In the genomic region with DNA sequence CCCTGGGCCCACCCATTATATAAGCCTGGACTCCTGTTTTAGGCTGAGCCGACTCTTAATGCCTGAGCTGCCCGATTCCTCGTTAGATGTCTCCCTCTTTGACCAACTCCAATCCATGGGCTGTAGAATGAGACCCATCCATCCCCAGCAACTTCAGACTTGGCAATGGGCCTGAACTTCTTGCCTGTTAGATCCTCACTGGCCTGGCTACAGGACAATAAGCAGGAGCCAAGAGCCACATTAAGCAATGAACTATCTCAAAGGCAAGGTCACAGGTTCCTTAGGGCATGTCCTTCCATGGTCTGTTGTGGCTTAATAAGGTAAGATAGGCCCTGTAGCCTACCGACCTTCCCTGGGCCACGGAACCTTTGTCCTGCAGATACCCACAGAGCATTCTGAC, we compare ENCODE assay signal across 15 mouse cellular contexts. TPM values are rescaled to one million over a fixed set of nuclear protein-coding genes. Genes with fewer than 3 reads are reported as not detected.
DNase-seq lines count a peak whose midpoint lies in the region; ATAC-seq and TF ChIP-seq lines count a peak whose summit lies in the region.
"Had no signal": no experiment of that assay in that cellular context is flagged by ENCODE, and none has a peak within 500 bp of the region (broad histone marks: within the 10 kb centered on the region; RNA-seq: fewer than 3 reads in every experiment).

No protein-coding gene starts in this region.

- no peak overlapping the region for H3K4me3 ChIP-seq in hindbrain, embryonic 12.5 days
- no peak overlapping the region for H3K4me3 ChIP-seq in hindbrain, embryonic 14.5 days (replicated peaks; ENCODE audit: low read length)
- no peak overlapping the region for H3K4me3 ChIP-seq in neural tube, embryonic 13.5 days
- H3K4me3 ChIP-seq in neural tube, embryonic 15.5 days (replicated peaks), result no peak overlapping the region
- H3K4me3 ChIP-seq in heart, embryonic 15.5 days, result no peak overlapping the region
- H3K4me3 ChIP-seq in small intestine, adult 2 months (ENCODE audit: low read depth, low read length), result no peak overlapping the region
- H3K4me3 ChIP-seq: lung, embryonic 15.5 days had no signal

- no peak overlapping the region for H3K4me2 ChIP-seq in hindbrain, embryonic 12.5 days (replicated peaks)
- no peak overlapping the region for H3K4me2 ChIP-seq in hindbrain, embryonic 14.5 days (replicated peaks)
- H3K4me2 ChIP-seq in neural tube, embryonic 13.5 days, result no peak overlapping the region
- no peak overlapping the region for H3K4me2 ChIP-seq in neural tube, embryonic 15.5 days
- H3K4me2 ChIP-seq in heart, embryonic 15.5 days, result no peak overlapping the region
- H3K4me2 ChIP-seq: lung, embryonic 15.5 days had no signal

- DNase-seq in hindbrain, embryonic 14.5 days (ENCODE audit: low spot score), result no peak
- DNase-seq in embryo, embryonic 10 days (ENCODE audit: low spot score), result no peak
- DNase-seq: cerebellum, postnatal 10 days; gastrocnemius, postnatal 25 days; kidney, postnatal 25 days; thymus, adult 18-20 months had no signal

- WGBS in hindbrain, embryonic 12.5 days, result 92% methylated on average over 5 of the region's 5 CpGs
- 88% methylated on average over 5 of the region's 5 CpGs for WGBS in hindbrain, embryonic 14.5 days
- WGBS in neural tube, embryonic 13.5 days, result 93% methylated on average over 5 of the region's 5 CpGs
- 88% methylated on average over 5 of the region's 5 CpGs for WGBS in neural tube, embryonic 15.5 days
- WGBS in heart, embryonic 15.5 days, result 85% methylated on average over 5 of the region's 5 CpGs
- 84% methylated on average over 5 of the region's 5 CpGs for WGBS in small intestine, adult 2 months

- no peaks in the 10 kb centered on the region for H3K4me1 ChIP-seq in hindbrain, embryonic 12.5 days
- no peaks in the 10 kb centered on the region for H3K4me1 ChIP-seq in hindbrain, embryonic 14.5 days (replicated peaks; ENCODE audit: control insufficient read depth, insufficient read depth, low read length)
- no peaks in the 10 kb centered on the region for H3K4me1 ChIP-seq in neural tube, embryonic 13.5 days (replicated peaks)
- no peaks in the 10 kb centered on the region for H3K4me1 ChIP-seq in neural tube, embryonic 15.5 days
- H3K4me1 ChIP-seq in heart, embryonic 15.5 days (replicated peaks), result peaks cover 21% of the 10 kb centered on the region
- peaks cover 25% of the 10 kb centered on the region; the same call in 1 of the 2 replicates for H3K4me1 ChIP-seq in small intestine, adult 2 months (ENCODE audit: control insufficient read depth, insufficient read depth, insufficient read length, low read length)

- H3K9me3 ChIP-seq in hindbrain, embryonic 12.5 days (replicated peaks), result no peaks in the 10 kb centered on the region
- no peaks in the 10 kb centered on the region for H3K9me3 ChIP-seq in hindbrain, embryonic 14.5 days (ENCODE audit: control insufficient read depth, low read length)
- H3K9me3 ChIP-seq in neural tube, embryonic 13.5 days, result no peaks in the 10 kb centered on the region
- no peaks in the 10 kb centered on the region for H3K9me3 ChIP-seq in neural tube, embryonic 15.5 days (replicated peaks)
- no peaks in the 10 kb centered on the region for H3K9me3 ChIP-seq in heart, embryonic 15.5 days (replicated peaks)
- H3K9me3 ChIP-seq: lung, embryonic 15.5 days had no signal

- 0 out of 2 replicates have a peak overlapping the region, but pooled peaks have one; percentile 6 for H3K27ac ChIP-seq in hindbrain, embryonic 12.5 days
- H3K27ac ChIP-seq in hindbrain, embryonic 14.5 days, result no peak overlapping the region
- peak overlapping the region; percentile 33; the same call in 1 of the 2 replicates for H3K27ac ChIP-seq in neural tube, embryonic 13.5 days (replicated peaks)
- H3K27ac ChIP-seq in neural tube, embryonic 15.5 days (replicated peaks), result no peak overlapping the region; the same call in 1 of the 2 replicates
- peak overlapping the region; percentile 18; the same call in 1 of the 2 replicates for H3K27ac ChIP-seq in heart, embryonic 15.5 days
- peak overlapping the region; percentile 71 for H3K27ac ChIP-seq in small intestine, adult 2 months (ENCODE audit: insufficient read depth, low read depth, low read length)
- H3K27ac ChIP-seq: lung, embryonic 15.5 days had no signal

- no peak overlapping the region for H3K9ac ChIP-seq in hindbrain, embryonic 12.5 days
- H3K9ac ChIP-seq in hindbrain, embryonic 14.5 days, result no peak overlapping the region
- no peak overlapping the region for H3K9ac ChIP-seq in neural tube, embryonic 13.5 days
- no peak overlapping the region for H3K9ac ChIP-seq in neural tube, embryonic 15.5 days (replicated peaks)
- H3K9ac ChIP-seq in heart, embryonic 15.5 days, result no peak overlapping the region
- H3K9ac ChIP-seq: lung, embryonic 15.5 days had no signal

- TF ChIP-seq CTCF in small intestine, adult 2 months (IDR thresholded peaks at IDR 0.05; ENCODE audit: extremely low read depth, insufficient read length, insufficient replicate concordance, low read depth, low read length), result no peak

- TF ChIP-seq POLR2A in small intestine, adult 2 months (IDR thresholded peaks at IDR 0.05; ENCODE audit: low read depth, low read length), result no peak

- H3K27me3 ChIP-seq in hindbrain, embryonic 12.5 days, result no peaks in the 10 kb centered on the region
- no peaks in the 10 kb centered on the region for H3K27me3 ChIP-seq in hindbrain, embryonic 14.5 days (ENCODE audit: control insufficient read depth, insufficient read depth, low read length)
- no peaks in the 10 kb centered on the region for H3K27me3 ChIP-seq in neural tube, embryonic 13.5 days
- no peaks in the 10 kb centered on the region for H3K27me3 ChIP-seq in neural tube, embryonic 15.5 days (replicated peaks)
- H3K27me3 ChIP-seq in heart, embryonic 15.5 days, result no peaks in the 10 kb centered on the region
- no peaks in the 10 kb centered on the region for H3K27me3 ChIP-seq in small intestine, adult 2 months (ENCODE audit: control insufficient read depth, insufficient read depth, low read length)
- H3K27me3 ChIP-seq: CH12.LX; lung, embryonic 15.5 days; Patski had no signal

- ATAC-seq in hindbrain, embryonic 12.5 days (ENCODE audit: low FRiP score), result no peak
- no peak for ATAC-seq in hindbrain, embryonic 14.5 days (ENCODE audit: low FRiP score)
- ATAC-seq in neural tube, embryonic 13.5 days (ENCODE audit: low read depth), result no peak
- ATAC-seq in neural tube, embryonic 15.5 days (ENCODE audit: low FRiP score), result no peak
- ATAC-seq in heart, embryonic 15.5 days (replicated peaks; ENCODE audit: insufficient number of reproducible peaks, insufficient read depth, low FRiP score, low read depth), result no peak
- ATAC-seq: forebrain, embryonic 16.5 days; Patski had no signal

- H3K36me3 ChIP-seq in hindbrain, embryonic 12.5 days, result peaks cover 13% of the 10 kb centered on the region; the same call in 1 of the 2 replicates
- peaks cover 31% of the 10 kb centered on the region for H3K36me3 ChIP-seq in hindbrain, embryonic 14.5 days (replicated peaks; ENCODE audit: control insufficient read depth, insufficient read depth)
- peaks cover 38% of the 10 kb centered on the region for H3K36me3 ChIP-seq in neural tube, embryonic 13.5 days
- H3K36me3 ChIP-seq in neural tube, embryonic 15.5 days, result peaks cover 31% of the 10 kb centered on the region
- no peaks in the 10 kb centered on the region for H3K36me3 ChIP-seq in heart, embryonic 15.5 days
- H3K36me3 ChIP-seq in small intestine, adult 2 months (ENCODE audit: control insufficient read depth, insufficient read depth, low read length), result no peaks in the 10 kb centered on the region
- H3K36me3 ChIP-seq: lung, embryonic 15.5 days had no signal

RNA-seq across cellular contexts. Expression of gene Shld1, which starts 9.8 kb away (rescaled TPM):
- polyA plus RNA-seq in hindbrain, embryonic 12.5 days (2016; fragmentation: Nextera tagmentation; extraction: Ambion mirVana), result 18.4 and 19.9 TPM in 2 replicates
- 21.9 and 23.3 TPM in 2 replicates for polyA plus RNA-seq in hindbrain, embryonic 14.5 days (2014; fragmentation: Nextera tagmentation; extraction: Ambion mirVana)
- polyA plus RNA-seq in neural tube, embryonic 13.5 days (2015; fragmentation: Nextera tagmentation; extraction: Ambion mirVana), result 21.5 and 24.7 TPM in 2 replicates
- 20.7 and 23.3 TPM in 2 replicates for polyA plus RNA-seq in neural tube, embryonic 15.5 days (2015; fragmentation: Nextera tagmentation; extraction: Ambion mirVana)
- polyA plus RNA-seq in heart, embryonic 15.5 days (2015; fragmentation: Nextera tagmentation; extraction: Ambion mirVana), result 11.5 and 15.0 TPM in 2 replicates
- polyA plus RNA-seq in small intestine, adult 2 months (2012; rRNA removed), result 4.6 and 8.9 TPM in 2 replicates

Comparison
In these comparisons a context has a peak if more than half of its experiments do, and no peak if none do; other contexts are left out.
1. H3K27ac ChIP-seq: peak in hindbrain, embryonic 12.5 days (single experiment), neural tube, embryonic 13.5 days (single experiment), heart, embryonic 15.5 days (single experiment) and small intestine, adult 2 months (single experiment); none in hindbrain, embryonic 14.5 days (single experiment) and neural tube, embryonic 15.5 days (single experiment).